Mouse (Mus musculus) liver, postnatal 0 days (tissue): ENCODE data around the gene Vps72.

Experiments used
- CTCF ChIP-seq: sonication (generic); IDR thresholded peaks from 2 replicates; pipeline ENCODE4 v1.5.1; 2016; ENCODE audit warnings: antibody characterized with exemption, low read depth
- EP300 ChIP-seq: IDR thresholded peaks from 2 replicates; pipeline ENCODE4 v1.6.1; 2016; ENCODE audit warnings: antibody characterized with exemption, low read depth, mild to moderate bottlenecking

GRCm38 (mm10) chr3:95171105-95171504, 60.3 kb downstream of the Vps72 start:
- TF ChIP-seq CTCF: no peak
- TF ChIP-seq EP300: no peak
